Mouse (Mus musculus) E14TG2a.4 (cell line): Measurements from ENCODE around the gene Ptpn14.

Experiments
- H3K27me3 ChIP-seq: 2 replicates; pipeline ENCODE4 v1.6.1; 2014; ENCODE audit warnings: low read length, control low read depth; ENCODE audit not compliant: insufficient read depth
- H3K36me3 ChIP-seq: 2 replicates; pipeline ENCODE4 v1.6.1; 2014; ENCODE audit warnings: low read length, control low read depth; ENCODE audit not compliant: insufficient read depth
- H3K4me1 ChIP-seq: replicated peaks from 2 replicates; pipeline ENCODE4 v1.6.1; 2014; ENCODE audit warnings: low read depth, low read length, control low read depth
- H3K4me3 ChIP-seq: replicated peaks from 2 replicates; pipeline ENCODE4 v1.5.1; 2014; ENCODE audit warnings: mild to moderate bottlenecking, low read length
- H3K9me3 ChIP-seq: 2 replicates; pipeline ENCODE4 v1.6.1; 2014; ENCODE audit warnings: low read length, control low read depth
- CTCF ChIP-seq: conservative IDR thresholded peaks from 2 replicates; pipeline ENCODE4 v1.5.1; 2014; ENCODE audit warnings: low read length
- NANOG ChIP-seq: IDR thresholded peaks from 2 replicates; pipeline ENCODE4 v1.6.1; 2014; ENCODE audit warnings: borderline replicate concordance, low read length, mixed read lengths
- POU5F1 ChIP-seq: IDR thresholded peaks from 2 replicates; pipeline ENCODE4 v1.6.1; 2014; ENCODE audit warnings: low read length, borderline replicate concordance

Gene Ptpn14

DNA sequence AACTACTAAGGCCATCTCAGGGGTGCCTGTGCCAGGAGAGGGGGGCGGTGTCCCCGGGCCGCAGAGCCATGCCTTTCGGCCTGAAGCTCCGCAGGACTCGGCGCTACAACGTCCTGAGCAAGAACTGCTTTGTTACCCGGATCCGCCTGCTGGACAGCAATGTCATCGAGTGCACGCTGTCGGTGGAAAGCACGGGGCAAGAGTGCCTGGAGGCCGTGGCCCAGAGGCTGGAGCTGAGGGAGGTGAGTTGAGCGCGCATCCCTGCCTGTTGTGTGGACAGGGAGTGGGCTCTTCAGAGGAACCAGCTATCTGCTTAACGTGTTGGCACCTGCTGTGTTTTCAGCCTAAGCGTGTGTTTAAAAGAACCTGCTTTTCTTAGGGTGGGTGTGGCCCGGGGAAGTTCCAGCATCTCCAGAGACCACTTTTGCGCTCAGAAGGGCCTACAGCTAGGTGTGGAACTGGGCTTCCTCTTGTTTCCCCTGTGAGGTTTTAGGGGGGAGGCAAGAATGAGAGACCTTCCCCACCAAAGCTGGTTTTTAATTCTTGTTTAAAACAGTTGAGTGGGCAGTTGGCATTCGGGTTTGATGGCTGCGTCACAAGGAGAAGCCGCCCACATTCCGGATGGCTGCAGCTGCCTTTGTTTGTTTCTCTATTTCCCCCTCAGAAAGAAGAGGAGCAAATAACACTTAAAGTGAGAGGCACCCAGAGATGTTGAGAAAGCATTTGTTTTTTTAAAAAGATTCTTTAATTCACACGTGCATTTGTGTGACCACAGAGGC is 58.8 kb downstream of the Ptpn14 start:
- H3K9me3 ChIP-seq = no peaks in the 10 kb centered on the region
- peak overlapping the region; percentile 56 for H3K4me3 ChIP-seq
- peaks cover 30% of the 10 kb centered on the region for H3K27me3 ChIP-seq
- TF ChIP-seq CTCF (no peak), NANOG (no peak), POU5F1 (no peak)
- H3K4me1 ChIP-seq = peaks cover 49% of the 10 kb centered on the region
- no peaks in the 10 kb centered on the region for H3K36me3 ChIP-seq

DNA sequence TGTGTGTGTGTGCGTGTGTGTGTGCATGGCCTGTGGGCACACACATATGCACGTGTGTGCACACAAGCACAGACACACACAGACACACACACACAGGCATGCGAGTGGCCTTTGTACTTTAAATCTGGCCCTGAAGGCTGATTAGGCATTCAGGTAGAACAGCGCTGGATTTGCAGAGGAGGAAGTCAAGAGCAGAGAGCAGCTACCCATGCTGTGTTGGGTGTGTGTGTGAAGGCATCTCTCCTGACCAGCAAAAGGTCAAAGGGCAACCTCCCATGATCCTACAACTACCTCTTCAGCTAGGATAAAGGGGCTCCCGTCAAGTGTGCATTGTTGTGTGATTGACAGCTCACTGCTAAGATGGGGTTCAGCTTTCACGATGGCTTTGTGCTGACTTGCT is 61.5 kb downstream of the Ptpn14 start:
- peaks cover 49% of the 10 kb centered on the region for H3K4me1 ChIP-seq
- peaks cover 30% of the 10 kb centered on the region for H3K27me3 ChIP-seq
- no peak for TF ChIP-seq POU5F1
- no peak for TF ChIP-seq NANOG
- TF ChIP-seq CTCF = no peak
- H3K9me3 ChIP-seq = peaks cover 6% of the 10 kb centered on the region
- H3K4me3 ChIP-seq = no peak overlapping the region
- no peaks in the 10 kb centered on the region; the same call in 1 of the 2 replicates for H3K36me3 ChIP-seq

DNA sequence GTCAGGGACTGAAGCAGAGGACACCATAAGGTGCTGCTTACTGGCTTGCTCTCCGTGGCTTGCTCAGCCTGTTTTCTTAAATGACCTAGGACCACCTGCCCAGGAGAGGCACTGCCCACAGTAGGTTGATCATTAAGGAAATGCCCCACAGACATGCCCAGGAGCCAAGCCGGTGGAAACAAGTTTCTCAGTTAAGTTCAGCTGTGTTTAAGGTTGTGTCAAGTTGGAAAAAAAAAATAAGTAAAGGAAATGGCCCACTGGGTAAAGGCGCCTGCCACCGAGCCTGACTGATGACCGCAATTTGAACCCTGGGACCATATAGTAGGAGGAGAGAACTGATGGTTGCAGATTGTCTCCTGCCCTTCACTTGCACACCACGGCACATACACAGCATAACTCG is 62.6 kb downstream of the Ptpn14 start:
- Histone ChIP-seq H3K27me3 (peaks cover 21% of the 10 kb centered on the region), H3K4me1 (peaks cover 38% of the 10 kb centered on the region), H3K9me3 (peaks cover 17% of the 10 kb centered on the region), H3K4me3 (no peak overlapping the region), H3K36me3 (no peaks in the 10 kb centered on the region; the same call in 1 of the 2 replicates)
- TF ChIP-seq NANOG (no peak), POU5F1 (no peak), CTCF (no peak)

DNA sequence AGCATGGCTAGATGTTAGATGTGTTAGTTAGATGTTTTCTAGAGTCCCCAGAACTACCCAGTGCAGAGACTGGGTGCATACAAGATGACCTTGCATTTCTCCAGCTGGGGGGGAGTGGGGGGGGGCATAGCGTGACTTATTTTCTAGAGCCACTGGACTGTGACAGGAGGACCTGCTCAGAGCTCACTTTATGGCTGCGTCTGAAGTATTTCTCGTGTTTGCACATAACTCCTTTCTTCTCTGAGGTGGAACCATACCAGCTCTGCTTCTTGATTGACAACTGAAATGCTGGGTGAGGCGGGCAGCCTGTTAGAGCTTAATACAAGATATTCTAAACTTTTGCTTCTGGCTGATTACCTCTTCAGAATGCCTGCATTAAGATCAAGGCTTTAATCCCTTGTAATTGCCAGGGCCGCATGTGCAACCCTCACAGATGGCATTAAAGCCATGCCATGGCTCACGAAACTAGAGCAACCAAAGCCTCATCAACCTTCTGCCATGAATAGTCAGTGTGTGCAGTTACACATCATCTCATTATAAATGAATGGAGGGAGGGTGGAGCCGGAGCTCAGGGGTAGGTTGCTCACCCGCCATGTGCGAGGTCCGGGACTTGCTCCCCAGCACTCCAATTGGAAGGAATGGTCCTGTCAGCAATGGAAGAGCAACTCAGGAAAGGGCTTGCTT is 63.6 kb downstream of the Ptpn14 start:
- Histone ChIP-seq H3K4me1 (peaks cover 28% of the 10 kb centered on the region), H3K36me3 (no peaks in the 10 kb centered on the region; the same call in 1 of the 2 replicates), H3K9me3 (peaks cover 23% of the 10 kb centered on the region), H3K27me3 (peaks cover 12% of the 10 kb centered on the region), H3K4me3 (no peak overlapping the region)
- no peak for TF ChIP-seq POU5F1
- no peak for TF ChIP-seq NANOG
- TF ChIP-seq CTCF = no peak

DNA sequence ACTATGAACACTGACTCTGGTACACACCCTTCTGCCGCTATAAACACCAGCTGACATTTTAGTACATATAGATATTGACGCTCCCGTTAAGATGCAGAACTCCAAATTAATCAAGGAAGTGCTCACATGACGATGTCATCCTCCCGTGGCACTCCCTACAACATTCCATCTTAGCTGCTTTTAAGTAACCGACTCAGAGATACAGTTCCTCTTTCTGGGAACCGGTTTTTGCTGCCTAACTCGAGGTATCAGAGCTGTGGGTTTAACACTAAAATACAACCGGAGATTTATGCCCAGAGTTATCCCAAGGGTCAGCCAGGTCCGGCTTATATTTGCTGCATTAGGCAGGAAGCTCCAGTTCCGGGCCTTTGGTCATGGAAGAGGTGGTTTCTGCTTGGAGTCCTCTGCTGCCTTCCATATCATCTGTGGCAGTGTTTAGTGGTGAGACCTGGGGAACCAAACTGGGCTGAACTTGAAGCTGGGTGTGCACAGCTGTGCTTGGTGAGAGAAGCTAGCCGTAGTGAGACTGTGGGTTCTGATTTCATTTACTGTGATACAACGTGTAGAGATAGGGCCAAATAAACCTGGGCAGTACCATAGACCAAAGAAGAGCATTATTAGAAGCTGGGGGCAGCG is 64.6 kb downstream of the Ptpn14 start:
- Histone ChIP-seq H3K4me3 (no peak overlapping the region), H3K36me3 (no peaks in the 10 kb centered on the region; the same call in 1 of the 2 replicates), H3K9me3 (peaks cover 23% of the 10 kb centered on the region), H3K4me1 (peaks cover 18% of the 10 kb centered on the region), H3K27me3 (peaks cover 5% of the 10 kb centered on the region; the same call in 1 of the 2 replicates)
- TF ChIP-seq POU5F1 (no peak), CTCF (no peak), NANOG (no peak)

DNA sequence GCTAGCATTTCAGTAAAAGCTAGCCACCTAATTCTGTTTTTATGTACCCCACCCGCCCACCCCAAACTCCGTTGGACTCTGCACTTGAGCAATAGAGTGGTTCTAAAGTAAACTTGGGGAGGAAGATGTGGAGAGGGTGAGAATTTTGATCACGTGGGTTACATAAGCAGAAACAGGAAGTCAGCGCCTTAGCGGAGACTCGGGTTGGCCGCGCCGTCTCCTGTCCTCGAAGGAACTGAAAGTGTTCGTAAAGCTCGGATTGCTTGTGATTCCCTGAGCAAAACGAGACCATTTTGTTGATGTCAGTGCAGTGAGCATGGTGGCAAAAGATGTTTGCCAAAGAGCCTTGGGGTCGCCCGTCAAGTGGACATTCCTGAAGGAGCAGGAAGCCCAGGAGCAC is 70.9 kb downstream of the Ptpn14 start:
- H3K4me3 ChIP-seq = no peak overlapping the region
- H3K27me3 ChIP-seq = no peaks in the 10 kb centered on the region
- TF ChIP-seq POU5F1 (no peak), NANOG (no peak), CTCF (no peak)
- no peaks in the 10 kb centered on the region for H3K4me1 ChIP-seq
- peaks cover 23% of the 10 kb centered on the region for H3K9me3 ChIP-seq
- no peaks in the 10 kb centered on the region; the same call in 1 of the 2 replicates for H3K36me3 ChIP-seq

DNA sequence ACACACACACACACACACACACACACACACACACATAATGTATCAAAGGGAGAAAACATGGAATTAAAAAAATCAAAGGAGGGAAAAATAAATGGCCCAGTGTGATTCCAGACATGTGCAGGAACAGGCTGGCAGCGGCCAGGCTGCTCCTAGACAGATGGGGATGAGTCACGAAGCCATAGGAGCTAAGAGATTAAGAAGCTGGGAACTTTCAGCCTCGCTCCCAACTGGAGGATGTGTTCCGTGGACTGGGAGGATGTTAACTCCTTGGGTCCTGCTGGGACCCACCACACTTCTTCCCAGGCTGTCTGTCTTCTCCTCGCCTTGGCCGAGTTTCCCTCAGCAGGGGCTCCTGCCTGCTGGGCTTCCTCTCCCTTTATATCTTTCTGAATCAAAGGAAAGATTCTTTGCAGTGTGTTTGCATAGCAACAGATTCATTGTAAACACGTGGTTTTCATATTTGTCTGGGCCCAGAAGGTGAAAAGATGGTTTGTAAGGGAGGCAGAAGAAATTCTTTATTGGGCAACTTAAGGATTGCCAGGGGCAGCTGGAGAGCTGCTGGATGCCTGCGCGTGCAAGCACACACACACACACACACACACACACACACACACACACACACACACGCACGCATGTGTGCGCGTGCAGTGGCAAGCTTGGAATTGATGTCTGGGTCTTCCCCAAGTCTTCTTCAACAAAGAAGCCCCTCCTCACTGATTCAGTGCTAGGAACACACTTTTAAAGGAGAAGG is 72.3 kb downstream of the Ptpn14 start:
- Histone ChIP-seq H3K27me3 (no peaks in the 10 kb centered on the region), H3K4me3 (no peak overlapping the region), H3K36me3 (no peaks in the 10 kb centered on the region), H3K4me1 (no peaks in the 10 kb centered on the region), H3K9me3 (peaks cover 9% of the 10 kb centered on the region)
- TF ChIP-seq POU5F1 (no peak), CTCF (no peak), NANOG (no peak)

DNA sequence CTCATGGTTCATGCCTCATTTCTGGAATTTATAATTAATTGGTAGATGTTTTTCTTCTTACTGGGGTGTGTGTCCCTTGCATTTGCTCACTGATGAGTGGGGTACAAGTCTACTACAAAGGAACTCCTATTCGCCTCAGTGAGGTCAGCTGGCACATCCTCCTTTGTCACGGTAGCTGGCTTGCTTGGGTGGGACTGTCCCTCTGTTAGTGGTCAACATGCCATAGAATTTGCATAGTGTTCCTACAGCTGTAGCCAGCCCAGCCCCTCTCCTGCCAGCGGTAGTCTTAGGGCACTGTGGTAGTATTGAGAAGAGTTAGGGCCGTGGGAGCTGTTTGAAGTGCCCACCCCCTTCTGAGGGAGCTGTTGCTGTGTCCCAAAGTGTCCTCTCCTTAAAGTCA is 73.2 kb downstream of the Ptpn14 start:
- H3K9me3 ChIP-seq = 0 out of 2 replicates have a peak, but pooled peaks cover under 1% of the 10 kb centered on the region
- no peaks in the 10 kb centered on the region; the same call in 1 of the 2 replicates for H3K27me3 ChIP-seq
- TF ChIP-seq NANOG (no peak), CTCF (no peak), POU5F1 (no peak)
- H3K36me3 ChIP-seq = no peaks in the 10 kb centered on the region
- H3K4me1 ChIP-seq = no peaks in the 10 kb centered on the region
- H3K4me3 ChIP-seq = no peak overlapping the region
